Mouse (Mus musculus) frontal cortex, postnatal 25 days (tissue): ENCODE measurements at regions not wholly inside any gene's neighbourhood (a gene's known extent, or its start where the extent isn't known, plus 50 kb on each side); places are given as distances from the start of the nearest gene placed in this dataset.

Experiments
- DNase-seq, 2 experiments: peaks; one replicate each; pipeline ENCODE4 v3.0.0; 2022; ENCODE audit warnings: low spot score in 2 of 2

DNA sequence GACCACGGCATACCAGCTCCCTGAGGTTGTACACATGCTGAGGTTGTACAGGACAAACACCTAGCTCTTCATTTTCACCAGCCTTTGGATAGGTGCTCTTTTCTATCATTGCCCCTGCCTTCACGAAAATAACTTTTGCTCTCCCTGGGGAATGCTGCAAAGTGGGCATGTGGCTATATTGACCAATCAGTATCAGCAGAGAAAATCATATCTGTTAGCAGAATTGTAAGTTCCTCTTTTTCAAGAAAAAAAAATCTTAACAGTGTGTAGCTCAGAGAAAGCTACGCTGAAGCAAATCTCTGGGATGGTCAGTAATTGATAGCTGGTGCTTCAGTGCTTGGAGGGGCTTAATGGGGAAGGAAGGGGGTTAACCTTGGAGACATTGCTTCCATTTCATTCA is 319.6 kb upstream of the 5930422O12Rik start:
- DNase-seq, result no peak

DNA sequence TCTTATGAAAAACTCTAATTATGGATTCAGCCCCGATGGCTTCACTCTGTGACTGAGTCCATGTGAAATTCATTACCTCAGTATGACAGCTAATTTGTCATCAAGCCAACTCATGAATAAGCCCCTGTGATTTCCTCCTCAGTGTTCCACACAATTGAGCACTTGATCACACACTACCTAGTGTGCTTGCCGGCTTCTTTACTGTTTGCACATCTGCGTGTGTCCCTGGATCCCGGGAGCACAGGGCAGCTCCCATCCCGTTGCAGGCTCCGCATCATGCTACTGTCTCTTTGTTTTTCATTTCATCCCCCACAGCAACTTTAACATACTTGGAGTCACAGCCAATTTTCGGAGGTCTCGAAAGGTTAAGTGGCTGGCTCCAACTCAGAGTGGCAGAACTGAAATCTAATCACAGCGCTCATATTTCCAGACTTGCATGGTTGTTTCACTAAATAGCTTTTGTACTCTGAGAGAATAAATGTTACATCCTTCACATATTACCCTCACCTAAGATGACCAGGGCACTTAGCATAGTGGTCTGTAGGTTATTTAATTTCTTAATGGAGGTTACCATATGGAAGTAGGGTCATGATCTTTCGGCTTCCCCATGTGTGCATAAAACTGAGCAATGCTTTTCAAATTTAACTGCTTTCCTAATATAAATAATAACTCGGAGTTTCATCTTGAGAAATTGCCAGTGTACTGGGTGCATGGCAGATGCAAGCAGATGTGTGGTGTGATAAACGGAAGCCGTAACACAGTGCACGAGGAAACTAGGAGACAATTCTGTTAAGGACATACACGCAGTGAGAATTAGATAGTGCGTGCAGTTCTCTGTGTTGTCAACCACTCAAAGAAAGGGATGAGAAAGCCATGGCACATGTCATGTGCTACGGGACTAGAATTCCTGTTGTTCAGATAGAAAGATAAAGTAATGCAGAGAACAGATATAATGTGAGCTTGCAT is 313.0 kb upstream of the 5930422O12Rik start:
- no peak for DNase-seq

DNA sequence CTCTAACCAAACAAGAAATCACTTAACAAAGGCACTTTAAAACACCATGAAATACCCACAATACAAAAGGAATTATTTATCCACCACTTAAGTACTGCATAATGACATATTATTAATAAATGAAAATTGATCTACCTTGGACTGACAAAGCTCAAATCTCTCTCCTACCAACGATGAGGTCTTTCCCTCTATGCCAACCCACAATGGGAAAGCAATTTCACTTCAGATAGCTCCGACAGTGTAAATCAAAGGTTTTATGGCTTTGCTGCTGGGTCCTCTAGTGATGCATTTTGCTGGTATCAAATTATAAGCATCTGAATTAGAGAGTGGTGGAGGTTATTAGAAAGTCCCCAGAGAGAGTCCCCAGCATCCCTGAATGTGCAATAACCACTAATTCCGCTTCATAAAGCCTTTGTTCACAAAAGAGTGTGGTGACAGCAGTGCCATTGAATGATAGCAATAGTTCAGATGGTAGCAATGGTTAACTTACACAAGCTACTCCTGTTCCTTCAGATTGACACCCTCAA is 305.4 kb upstream of the 5930422O12Rik start:
- DNase-seq, result no peak

DNA sequence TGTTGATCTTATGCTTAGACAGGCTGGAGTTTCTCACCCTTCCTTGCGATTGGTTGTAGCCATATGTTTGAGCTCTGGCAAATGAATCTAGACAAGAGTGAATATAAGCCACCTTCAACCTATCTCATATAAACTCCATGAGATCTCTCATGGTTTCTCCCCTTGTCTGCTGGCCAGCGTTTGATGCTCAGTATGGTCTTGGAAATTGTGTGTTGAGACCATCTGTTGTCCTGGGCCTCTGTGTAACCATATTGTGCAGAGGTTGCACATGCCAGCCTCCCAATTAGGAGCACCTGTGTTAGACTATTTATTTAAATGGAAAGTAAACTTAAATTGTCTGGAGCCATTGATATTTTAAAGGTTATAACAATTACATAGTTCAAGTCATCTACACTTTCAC is 301.5 kb upstream of the 5930422O12Rik start:
- no peak for DNase-seq

DNA sequence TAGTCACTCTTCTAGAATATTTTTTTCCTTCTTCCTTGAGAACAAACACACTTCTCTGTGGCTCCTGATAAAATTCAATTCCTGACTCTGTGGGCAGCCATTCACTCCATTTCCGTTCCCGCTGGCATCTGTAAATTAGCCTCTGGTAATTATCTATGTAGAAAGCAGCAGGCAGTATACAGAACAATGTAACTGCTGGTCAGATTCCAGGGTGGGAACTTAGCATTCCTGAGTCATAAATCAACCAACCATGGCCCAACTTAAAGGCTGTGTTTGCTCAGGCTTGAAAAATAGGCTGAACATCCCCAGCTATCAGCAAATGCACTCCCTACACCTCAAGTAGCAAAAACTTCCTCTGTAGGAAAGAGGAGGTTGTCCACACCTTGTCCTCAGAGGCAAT is 289.6 kb upstream of the 5930422O12Rik start:
- no peak for DNase-seq

DNA sequence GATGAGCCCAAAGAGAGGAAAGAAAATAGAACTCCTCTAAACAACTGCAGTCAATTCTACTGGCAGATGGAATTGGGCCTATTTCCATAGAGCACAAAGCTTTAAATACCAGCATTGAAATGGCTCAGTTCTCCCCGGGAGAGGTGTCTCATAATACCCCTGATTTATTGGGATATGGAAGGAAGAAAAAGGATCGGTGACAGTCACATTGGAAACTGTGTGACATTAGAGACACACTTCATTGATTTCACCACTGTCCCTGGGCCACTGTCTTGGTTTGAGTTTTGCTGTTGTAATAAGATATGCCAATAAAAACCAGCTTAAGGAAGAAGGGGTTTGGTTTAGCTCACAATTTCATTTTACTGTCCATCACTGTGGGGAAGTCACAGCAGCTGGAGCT is 288.7 kb upstream of the 5930422O12Rik start:
- DNase-seq, result no peak

DNA sequence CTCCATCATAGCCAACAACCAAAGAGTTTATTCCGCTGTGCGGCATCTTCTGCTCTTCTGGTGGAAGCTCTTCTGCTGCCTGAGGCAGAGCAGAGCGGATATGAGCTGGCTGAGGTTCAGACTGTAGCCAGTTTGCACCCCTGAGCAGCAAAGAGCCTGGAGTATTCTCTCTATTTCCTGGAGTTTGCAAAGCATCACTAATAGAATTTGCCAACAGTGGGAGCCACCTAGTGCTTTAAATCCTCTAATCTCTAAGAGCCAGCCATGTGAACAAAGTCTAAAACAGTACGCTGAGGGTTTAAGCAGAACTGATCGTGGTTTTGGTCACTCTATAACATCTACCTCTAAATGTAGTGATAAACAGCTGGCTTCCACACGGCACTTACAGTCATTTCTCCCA is 250.9 kb upstream of the 5930422O12Rik start:
- no peak for DNase-seq

DNA sequence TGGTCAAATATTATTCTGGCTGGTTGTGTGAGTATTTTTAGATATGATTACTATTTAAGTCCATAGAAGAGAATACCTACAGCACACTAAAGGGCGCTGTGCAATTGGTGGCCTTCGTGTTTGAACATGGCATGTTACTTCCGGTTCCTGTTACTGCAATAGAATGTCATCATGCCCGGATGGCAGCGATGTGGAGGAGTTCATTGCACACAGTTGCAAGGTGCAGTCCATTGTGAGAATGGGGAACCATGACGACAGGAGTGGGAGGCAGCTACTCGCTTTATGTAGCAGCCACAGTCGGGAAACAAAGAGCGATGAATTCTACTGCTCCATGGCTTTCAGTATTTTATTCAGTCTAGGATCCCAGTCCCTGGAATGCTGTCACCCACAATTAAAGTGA is 245.5 kb upstream of the 5930422O12Rik start:
- no peak for DNase-seq
